Mouse (Mus musculus) heart, embryonic 15.5 days (tissue): ENCODE measurements around the gene Gm42878. TPM values are rescaled to one million over a fixed set of nuclear protein-coding genes. Genes with fewer than 3 reads are reported as not detected.
A peak's percentile ranks its signal among the peaks of the same experiment; 100 is the strongest.

ENCODE experiments used
- ATAC-seq: fragments of 200-750 bp; cut with Nextera tagmentation; replicated peaks from 2 replicates; pipeline ENCODE4 v1.8.0; 2017; ENCODE audit warnings: low read depth, moderate TSS enrichment; ENCODE audit not compliant: insufficient number of reproducible peaks, insufficient read depth, low FRiP score
- H3K27ac ChIP-seq: fragments of 300-500 bp; sonication (generic); 2 replicates; pipeline ENCODE4 v1.5.1; 2015; ENCODE audit warnings: mild to moderate bottlenecking, inconsistent platforms
- H3K27me3 ChIP-seq: fragments of 300-500 bp; sonication (generic); 2 replicates; pipeline ENCODE4 v1.6.1; 2015; ENCODE audit warnings: inconsistent platforms
- H3K36me3 ChIP-seq: fragments of 300-500 bp; sonication (generic); 2 replicates; pipeline ENCODE4 v1.6.1; 2015; ENCODE audit warnings: mild to moderate bottlenecking, inconsistent platforms
- H3K4me1 ChIP-seq: fragments of 300-500 bp; sonication (generic); replicated peaks from 2 replicates; pipeline ENCODE4 v1.6.1; 2015; ENCODE audit warnings: inconsistent platforms
- H3K4me2 ChIP-seq: fragments of 300-500 bp; sonication (generic); 2 replicates; pipeline ENCODE4 v1.6.1; 2015; ENCODE audit warnings: inconsistent platforms, mild to moderate bottlenecking, moderate library complexity
- H3K4me3 ChIP-seq: fragments of 300-500 bp; sonication (generic); 2 replicates; pipeline ENCODE4 v1.5.1; 2015; ENCODE audit warnings: mild to moderate bottlenecking, inconsistent platforms
- H3K9ac ChIP-seq: fragments of 300-500 bp; sonication (generic); 2 replicates; pipeline ENCODE4 v1.6.1; 2015; ENCODE audit warnings: mild to moderate bottlenecking, inconsistent platforms
- H3K9me3 ChIP-seq: fragments of 300-500 bp; sonication (generic); replicated peaks from 2 replicates; pipeline ENCODE4 v1.6.1; 2016; ENCODE audit warnings: inconsistent platforms
- WGBS: fragments of 180-500 bp; shearing (Covaris S2); methylation state at CpG from one replicate; pipeline ENCODE4 v1.1.7; 2015; ENCODE audit warnings: mixed read lengths; 5-methylcytosine and 5-hydroxymethylcytosine counted together
- polyA plus RNA-seq: library from polyadenylated mRNA; unstranded; fragments of >200 nt; fragmentation: Nextera tagmentation; extraction: Ambion mirVana; gene quantifications from 2 replicates; pipeline ENCODE4 v1.2.1, GENCODE M21; 2015

Gm42878 gene
- polyA plus RNA-seq, 1 experiment from 2014 or later: not detected

GRCm38 (mm10) chr5:121549196-121549595 is 3.9 kb upstream of the Gm42878 start:
- H3K27ac ChIP-seq: no peak overlapping the region
- H3K4me1 ChIP-seq: peaks cover 14% of the 10 kb centered on the region
- 78% methylated on average over 7 of the region's 7 CpGs for WGBS
- H3K36me3 ChIP-seq: no peaks in the 10 kb centered on the region
- no peak overlapping the region for H3K4me3 ChIP-seq
- H3K9ac ChIP-seq: no peak overlapping the region
- H3K4me2 ChIP-seq: no peak overlapping the region
- no peak for ATAC-seq
- no peaks in the 10 kb centered on the region for H3K27me3 ChIP-seq
- no peaks in the 10 kb centered on the region for H3K9me3 ChIP-seq

GRCm38 (mm10) chr5:121547084-121547483 is 1.8 kb upstream of the Gm42878 start:
- peaks cover 22% of the 10 kb centered on the region for H3K4me1 ChIP-seq
- H3K27ac ChIP-seq: no peak overlapping the region
- H3K9ac ChIP-seq: no peak overlapping the region
- no peak for ATAC-seq
- H3K9me3 ChIP-seq: no peaks in the 10 kb centered on the region
- no peak overlapping the region for H3K4me2 ChIP-seq
- no peak overlapping the region for H3K4me3 ChIP-seq
- no peaks in the 10 kb centered on the region for H3K36me3 ChIP-seq
- 96% methylated on average over 3 of the region's 3 CpGs for whole genome bisulfite sequencing
- no peaks in the 10 kb centered on the region for H3K27me3 ChIP-seq

- Histone ChIP-seq H3K9me3 (no peaks in the 10 kb centered on the region), H3K9ac (peak overlapping the region; percentile 97), H3K36me3 (no peaks in the 10 kb centered on the region), H3K27me3 (no peaks in the 10 kb centered on the region), H3K4me2 (peak overlapping the region; percentile 88), H3K4me1 (peaks cover 22% of the 10 kb centered on the region), H3K4me3 (peak overlapping the region; percentile 96), H3K27ac (peak overlapping the region; percentile 92)
- ATAC-seq: no peak
- 30% methylated on average over 6 of the region's 6 CpGs for WGBS
Measured at GRCm38 (mm10) chr5:121546530-121546895, 1.2 kb upstream of the Gm42878 start.

- 1% methylated on average over 55 of the region's 55 CpGs for WGBS
Measured at GRCm38 (mm10) chr5:121545793-121546529, 679 bp upstream of the Gm42878 start, which contains the start of gene Mapkapk5. Mapkapk5 (minus strand) TSS chr5:121545905.

GRCm38 (mm10) chr5:121543370-121543769 is 1.9 kb downstream of the Gm42878 start:
- no peak overlapping the region for H3K4me3 ChIP-seq
- WGBS: 79% methylated on average over 3 of the region's 3 CpGs

More at GRCm38 (mm10) chr5:121545793-121546529, 679 bp upstream of the Gm42878 start, which contains the start of gene Mapkapk5:
- peak within 1 kb of the TSS; percentile 97 for H3K9ac ChIP-seq
- peak within 1 kb of the TSS; percentile 88 for H3K4me2 ChIP-seq
- peak; percentile 89 for ATAC-seq
- H3K4me3 ChIP-seq: peak within 1 kb of the TSS; percentile 96
- H3K27me3 ChIP-seq: no peaks in the 10 kb centered on the region
- peaks cover 22% of the 10 kb centered on the region for H3K4me1 ChIP-seq
- H3K36me3 ChIP-seq: no peaks in the 10 kb centered on the region
- peak within 1 kb of the TSS; percentile 92 for H3K27ac ChIP-seq
- H3K9me3 ChIP-seq: no peaks in the 10 kb centered on the region

GRCm38 (mm10) chr5:121541235-121541634 is 4.0 kb downstream of the Gm42878 start:
- Histone ChIP-seq H3K4me2 (no peak overlapping the region), H3K9ac (no peak overlapping the region), H3K27ac (no peak overlapping the region), H3K36me3 (peaks cover 7% of the 10 kb centered on the region), H3K9me3 (no peaks in the 10 kb centered on the region), H3K27me3 (no peaks in the 10 kb centered on the region), H3K4me1 (peaks cover 20% of the 10 kb centered on the region), H3K4me3 (no peak overlapping the region)
- ATAC-seq: no peak
- WGBS: 87% methylated on average over 7 of the region's 7 CpGs

More at GRCm38 (mm10) chr5:121543370-121543769, 1.9 kb downstream of the Gm42878 start:
- no peaks in the 10 kb centered on the region for H3K9me3 ChIP-seq
- peaks cover 22% of the 10 kb centered on the region for H3K4me1 ChIP-seq
- H3K4me2 ChIP-seq: no peak overlapping the region
- ATAC-seq: no peak
- H3K9ac ChIP-seq: no peak overlapping the region
- H3K36me3 ChIP-seq: no peaks in the 10 kb centered on the region
- no peaks in the 10 kb centered on the region for H3K27me3 ChIP-seq
- no peak overlapping the region for H3K27ac ChIP-seq

GRCm38 (mm10) chr5:121540066-121540465 is 5.2 kb downstream of the Gm42878 start:
- Histone ChIP-seq H3K27ac (no peak overlapping the region), H3K9me3 (no peaks in the 10 kb centered on the region), H3K4me3 (no peak overlapping the region), H3K27me3 (no peaks in the 10 kb centered on the region), H3K4me1 (peaks cover 19% of the 10 kb centered on the region), H3K36me3 (peaks cover 18% of the 10 kb centered on the region), H3K4me2 (no peak overlapping the region), H3K9ac (no peak overlapping the region)
- 93% methylated on average over 5 of the region's 5 CpGs for WGBS
- no peak for ATAC-seq

- Histone ChIP-seq H3K9me3 (no peaks in the 10 kb centered on the region), H3K36me3 (peaks cover 39% of the 10 kb centered on the region), H3K9ac (no peak overlapping the region), H3K4me1 (peaks cover 8% of the 10 kb centered on the region), H3K27ac (0 out of 2 replicates have a peak overlapping the region, but pooled peaks have one; percentile 28), H3K4me2 (no peak overlapping the region), H3K27me3 (no peaks in the 10 kb centered on the region), H3K4me3 (no peak overlapping the region)
- 81% methylated on average over 2 of the region's 2 CpGs for WGBS
- no peak for ATAC-seq
Measured at GRCm38 (mm10) chr5:121537588-121537987, 7.7 kb downstream of the Gm42878 start.

- Histone ChIP-seq H3K27me3 (no peaks in the 10 kb centered on the region), H3K36me3 (peaks cover 44% of the 10 kb centered on the region), H3K4me2 (no peak overlapping the region), H3K27ac (0 out of 2 replicates have a peak overlapping the region, but pooled peaks have one; percentile 28), H3K9me3 (no peaks in the 10 kb centered on the region), H3K4me3 (no peak overlapping the region), H3K9ac (no peak overlapping the region), H3K4me1 (peaks cover 4% of the 10 kb centered on the region)
- no peak for ATAC-seq
- 66% methylated on average over 7 of the region's 7 CpGs for WGBS
Measured at GRCm38 (mm10) chr5:121536921-121537555, 8.2 kb downstream of the Gm42878 start.

- no peak overlapping the region for H3K4me3 ChIP-seq
- H3K27ac ChIP-seq: no peak overlapping the region
- H3K36me3 ChIP-seq: peaks cover 60% of the 10 kb centered on the region
- WGBS: 87% methylated on average over 3 of the region's 3 CpGs
- no peak overlapping the region for H3K9ac ChIP-seq
- no peaks in the 10 kb centered on the region for H3K9me3 ChIP-seq
- no peak overlapping the region for H3K4me2 ChIP-seq
- no peak for ATAC-seq
- H3K4me1 ChIP-seq: peaks cover 4% of the 10 kb centered on the region
- no peaks in the 10 kb centered on the region for H3K27me3 ChIP-seq
Measured at GRCm38 (mm10) chr5:121535116-121535515, 10.2 kb downstream of the Gm42878 start.

GRCm38 (mm10) chr5:121534521-121534920 is 10.8 kb downstream of the Gm42878 start:
- Histone ChIP-seq H3K27ac (no peak overlapping the region), H3K27me3 (no peaks in the 10 kb centered on the region), H3K9ac (no peak overlapping the region), H3K4me2 (no peak overlapping the region), H3K9me3 (no peaks in the 10 kb centered on the region), H3K4me3 (no peak overlapping the region), H3K4me1 (peaks cover 4% of the 10 kb centered on the region), H3K36me3 (peaks cover 66% of the 10 kb centered on the region)
- 95% methylated on average over 5 of the region's 5 CpGs for WGBS
- no peak for ATAC-seq
